Comparison of ENCODE assay signal across 13 mouse cellular contexts in the genomic region with DNA sequence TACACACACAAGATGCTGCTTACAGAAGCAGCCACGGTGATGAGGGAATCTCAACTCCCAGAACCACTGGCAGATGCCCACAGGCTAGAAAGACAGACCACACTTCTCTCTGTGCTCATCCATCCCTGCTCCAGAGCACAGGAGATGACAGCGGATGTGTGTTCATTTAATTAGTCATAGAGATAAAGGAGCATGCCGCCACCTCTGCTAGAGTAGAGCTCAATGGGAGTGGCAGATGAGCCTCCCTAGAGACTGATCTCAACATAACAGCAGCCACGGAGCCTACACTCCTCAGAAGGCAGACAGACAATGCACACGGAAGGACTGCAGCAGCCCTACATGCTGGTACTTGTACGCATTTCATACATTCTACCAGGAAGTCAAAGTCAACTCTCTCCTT. TPM values are rescaled to one million over a fixed set of nuclear protein-coding genes. Genes with fewer than 3 reads are reported as not detected.
A peak's percentile ranks its signal among the peaks of the same experiment; 100 is the strongest.
DNase-seq lines count a peak whose midpoint lies in the region; ATAC-seq and TF ChIP-seq lines count a peak whose summit lies in the region.
"Had no signal": no experiment of that assay in that cellular context is flagged by ENCODE, and none has a peak within 500 bp of the region (broad histone marks: within the 10 kb centered on the region; RNA-seq: fewer than 3 reads in every experiment).

No protein-coding gene starts in this region.

- H3K27ac ChIP-seq in forebrain, embryonic 16.5 days (ENCODE audit: low read length), result no peak overlapping the region
- no peak overlapping the region for H3K27ac ChIP-seq in forebrain, embryonic 15.5 days (replicated peaks)
- peak overlapping the region; percentile 15; the same call in 1 of the 2 replicates for H3K27ac ChIP-seq in midbrain, embryonic 12.5 days (replicated peaks)
- H3K27ac ChIP-seq in midbrain, postnatal 0 days (ENCODE audit: low read depth, low read length), result no peak overlapping the region; the same call in 1 of the 2 replicates
- H3K27ac ChIP-seq in hindbrain, embryonic 13.5 days, result peak overlapping the region; percentile 46; the same call in 1 of the 2 replicates
- 0 out of 2 replicates have a peak overlapping the region, but pooled peaks have one; percentile 6 for H3K27ac ChIP-seq in midbrain, embryonic 15.5 days

- peak; percentile 34 for ATAC-seq in forebrain, embryonic 16.5 days
- no peak for ATAC-seq in forebrain, embryonic 15.5 days (replicated peaks)
- ATAC-seq in midbrain, embryonic 12.5 days (ENCODE audit: low FRiP score, low read depth), result no peak
- ATAC-seq in midbrain, postnatal 0 days (ENCODE audit: low FRiP score), result no peak
- peak; percentile 49 for ATAC-seq in hindbrain, embryonic 13.5 days (ENCODE audit: low FRiP score)
- ATAC-seq in midbrain, embryonic 15.5 days (replicated peaks), result peak; percentile 59; the same call in 1 of the 2 replicates

- WGBS in forebrain, embryonic 16.5 days, result 61% methylated on average over 6 of the region's 6 CpGs
- 68% methylated on average over 6 of the region's 6 CpGs for WGBS in forebrain, embryonic 15.5 days
- 63% methylated on average over 6 of the region's 6 CpGs for WGBS in midbrain, embryonic 12.5 days
- 34% methylated on average over 6 of the region's 6 CpGs for WGBS in midbrain, postnatal 0 days
- 54% methylated on average over 6 of the region's 6 CpGs for WGBS in hindbrain, embryonic 13.5 days
- 35% methylated on average over 6 of the region's 6 CpGs for WGBS in midbrain, embryonic 15.5 days

- DNase-seq in midbrain, postnatal 0 days (ENCODE audit: low spot score), result no peak
- DNase-seq in Muller cell, postnatal 12 days (ENCODE audit: inconsistent ontology term), result no peak
- no peak for DNase-seq in right cerebral cortex, postnatal 4 days
- DNase-seq: cerebellum, postnatal 14 days; kidney, adult 9 months; layer of hippocampus, postnatal 36 days had no signal

- H3K36me3 ChIP-seq in forebrain, embryonic 16.5 days (ENCODE audit: control insufficient read depth, insufficient read depth), result no peaks in the 10 kb centered on the region
- no peaks in the 10 kb centered on the region for H3K36me3 ChIP-seq in forebrain, embryonic 15.5 days
- 0 out of 2 replicates have a peak, but pooled peaks cover 8% of the 10 kb centered on the region for H3K36me3 ChIP-seq in midbrain, embryonic 12.5 days
- no peaks in the 10 kb centered on the region for H3K36me3 ChIP-seq in midbrain, postnatal 0 days (ENCODE audit: insufficient read depth, low read length)
- H3K36me3 ChIP-seq in hindbrain, embryonic 13.5 days, result no peaks in the 10 kb centered on the region; the same call in 1 of the 2 replicates
- H3K36me3 ChIP-seq in midbrain, embryonic 15.5 days (replicated peaks), result no peaks in the 10 kb centered on the region

- H3K4me2 ChIP-seq in forebrain, embryonic 16.5 days (ENCODE audit: low read length), result no peak overlapping the region
- H3K4me2 ChIP-seq in forebrain, embryonic 15.5 days (replicated peaks), result no peak overlapping the region
- no peak overlapping the region for H3K4me2 ChIP-seq in midbrain, embryonic 12.5 days (replicated peaks)
- no peak overlapping the region for H3K4me2 ChIP-seq in midbrain, postnatal 0 days (ENCODE audit: low read depth, low read length, poor library complexity, severe bottlenecking)
- no peak overlapping the region for H3K4me2 ChIP-seq in hindbrain, embryonic 13.5 days
- no peak overlapping the region for H3K4me2 ChIP-seq in midbrain, embryonic 15.5 days

- no peaks in the 10 kb centered on the region for H3K9me3 ChIP-seq in forebrain, embryonic 16.5 days (ENCODE audit: control insufficient read depth, low read length)
- H3K9me3 ChIP-seq in forebrain, embryonic 15.5 days, result no peaks in the 10 kb centered on the region
- no peaks in the 10 kb centered on the region for H3K9me3 ChIP-seq in midbrain, embryonic 12.5 days
- no peaks in the 10 kb centered on the region for H3K9me3 ChIP-seq in midbrain, postnatal 0 days (ENCODE audit: low read length)
- no peaks in the 10 kb centered on the region for H3K9me3 ChIP-seq in hindbrain, embryonic 13.5 days
- H3K9me3 ChIP-seq in midbrain, embryonic 15.5 days, result no peaks in the 10 kb centered on the region

- H3K4me3 ChIP-seq in forebrain, embryonic 16.5 days (replicated peaks; ENCODE audit: low read length), result no peak overlapping the region
- no peak overlapping the region for H3K4me3 ChIP-seq in forebrain, embryonic 15.5 days
- H3K4me3 ChIP-seq in midbrain, embryonic 12.5 days, result no peak overlapping the region
- H3K4me3 ChIP-seq in midbrain, postnatal 0 days (ENCODE audit: low read depth, low read length), result no peak overlapping the region
- H3K4me3 ChIP-seq in hindbrain, embryonic 13.5 days, result no peak overlapping the region
- H3K4me3 ChIP-seq in midbrain, embryonic 15.5 days, result no peak overlapping the region

- no peak for TF ChIP-seq CTCF in midbrain, postnatal 0 days (IDR thresholded peaks at IDR 0.05)

- no peaks in the 10 kb centered on the region for H3K27me3 ChIP-seq in forebrain, embryonic 16.5 days (replicated peaks; ENCODE audit: control insufficient read depth, insufficient read depth, low read length)
- no peaks in the 10 kb centered on the region for H3K27me3 ChIP-seq in forebrain, embryonic 15.5 days
- H3K27me3 ChIP-seq in midbrain, embryonic 12.5 days, result no peaks in the 10 kb centered on the region
- H3K27me3 ChIP-seq in midbrain, postnatal 0 days (ENCODE audit: insufficient read depth, low read length), result no peaks in the 10 kb centered on the region
- H3K27me3 ChIP-seq in hindbrain, embryonic 13.5 days, result no peaks in the 10 kb centered on the region
- no peaks in the 10 kb centered on the region for H3K27me3 ChIP-seq in midbrain, embryonic 15.5 days (replicated peaks)

- H3K4me1 ChIP-seq in forebrain, embryonic 16.5 days (replicated peaks; ENCODE audit: control insufficient read depth, insufficient read depth, low read length), result peaks cover 23% of the 10 kb centered on the region
- peaks cover 18% of the 10 kb centered on the region for H3K4me1 ChIP-seq in forebrain, embryonic 15.5 days
- H3K4me1 ChIP-seq in midbrain, embryonic 12.5 days, result peaks cover 45% of the 10 kb centered on the region
- H3K4me1 ChIP-seq in midbrain, postnatal 0 days (ENCODE audit: insufficient read depth, low read length), result peaks cover 4% of the 10 kb centered on the region; the same call in 1 of the 2 replicates
- peaks cover 51% of the 10 kb centered on the region for H3K4me1 ChIP-seq in hindbrain, embryonic 13.5 days (replicated peaks)
- peaks cover 29% of the 10 kb centered on the region for H3K4me1 ChIP-seq in midbrain, embryonic 15.5 days

- H3K9ac ChIP-seq in forebrain, embryonic 16.5 days (replicated peaks; ENCODE audit: low read depth, low read length), result no peak overlapping the region
- H3K9ac ChIP-seq in forebrain, embryonic 15.5 days (replicated peaks), result no peak overlapping the region
- no peak overlapping the region for H3K9ac ChIP-seq in midbrain, embryonic 12.5 days (replicated peaks)
- H3K9ac ChIP-seq in midbrain, postnatal 0 days (replicated peaks; ENCODE audit: low read length, poor library complexity, severe bottlenecking), result no peak overlapping the region
- no peak overlapping the region for H3K9ac ChIP-seq in hindbrain, embryonic 13.5 days
- H3K9ac ChIP-seq in midbrain, embryonic 15.5 days, result no peak overlapping the region

RNA-seq across cellular contexts. Expression of a gene that starts 33.4 kb away (rescaled TPM):
- 19.9 and 23.0 TPM in 2 replicates for polyA plus RNA-seq in forebrain, embryonic 16.5 days (2015; fragmentation: Nextera tagmentation; extraction: Ambion mirVana)
- polyA plus RNA-seq in forebrain, embryonic 15.5 days (2015; fragmentation: Nextera tagmentation; extraction: Ambion mirVana), result 23.8 and 26.9 TPM in 2 replicates
- polyA plus RNA-seq in midbrain, embryonic 12.5 days (2016; fragmentation: Nextera tagmentation; extraction: Ambion mirVana), result 69.5 and 76.4 TPM in 2 replicates
- total RNA-seq in midbrain, postnatal 0 days (2014; rRNA removed), result 44.2 and 48.1 TPM in 2 replicates
- 13.7 and 13.8 TPM in 2 replicates for polyA plus RNA-seq in midbrain, postnatal 0 days (2015; fragmentation: Nextera tagmentation; extraction: Ambion mirVana)
- polyA plus RNA-seq in hindbrain, embryonic 13.5 days (2015; fragmentation: Nextera tagmentation; extraction: Ambion mirVana), result 22.0 and 23.1 TPM in 2 replicates
- polyA plus RNA-seq in midbrain, embryonic 15.5 days (2015; fragmentation: Nextera tagmentation; extraction: Ambion mirVana), result 17.9 and 22.2 TPM in 2 replicates

RNA-seq across cellular contexts. Expression of a gene that starts 44.6 kb away (rescaled TPM):
- polyA plus RNA-seq in forebrain, embryonic 16.5 days (2015; fragmentation: Nextera tagmentation; extraction: Ambion mirVana), result 0.16 TPM in 1 of 2 replicates, not detected in the other
- polyA plus RNA-seq in forebrain, embryonic 15.5 days (2015; fragmentation: Nextera tagmentation; extraction: Ambion mirVana), result not detected in 2 replicates
- polyA plus RNA-seq in midbrain, embryonic 12.5 days (2016; fragmentation: Nextera tagmentation; extraction: Ambion mirVana), result not detected in 2 replicates
- not detected in 2 replicates for total RNA-seq in midbrain, postnatal 0 days (2014; rRNA removed)
- not detected in 2 replicates for polyA plus RNA-seq in midbrain, postnatal 0 days (2015; fragmentation: Nextera tagmentation; extraction: Ambion mirVana)
- polyA plus RNA-seq in hindbrain, embryonic 13.5 days (2015; fragmentation: Nextera tagmentation; extraction: Ambion mirVana), result not detected in 2 replicates
- polyA plus RNA-seq in midbrain, embryonic 15.5 days (2015; fragmentation: Nextera tagmentation; extraction: Ambion mirVana), result not detected in 2 replicates
- total RNA-seq: granulocyte monocyte progenitor cell, adult 5-6 weeks; layer of hippocampus, postnatal 36 days had no signal
- polyA plus RNA-seq: liver, adult 2 months had no signal

Comparison
In these comparisons a context has a peak if more than half of its experiments do, and no peak if none do; other contexts are left out.
1. ATAC-seq: peak in forebrain, embryonic 16.5 days (single experiment), hindbrain, embryonic 13.5 days (single experiment) and midbrain, embryonic 15.5 days (single experiment); none in forebrain, embryonic 15.5 days (single experiment), midbrain, embryonic 12.5 days (single experiment) and midbrain, postnatal 0 days (single experiment).
2. H3K27ac ChIP-seq: peak in midbrain, embryonic 12.5 days (single experiment), hindbrain, embryonic 13.5 days (single experiment) and midbrain, embryonic 15.5 days (single experiment); none in forebrain, embryonic 16.5 days (single experiment), forebrain, embryonic 15.5 days (single experiment) and midbrain, postnatal 0 days (single experiment).